Mouse (Mus musculus): Measurements from ENCODE around the gene Spata1. TPM values are rescaled to one million over a fixed set of nuclear protein-coding genes. Genes with fewer than 3 reads are reported as not detected.

The Spata1 gene
- polyA plus RNA-seq, 1 experiment from 2014 or later, result 7.4 TPM

- H3K9me3 ChIP-seq (ENCODE audit: control insufficient read depth, low read length), result no peaks in the 10 kb centered on the region
- no peak overlapping the region for H3K27ac ChIP-seq (ENCODE audit: low read depth, low read length)
- no peaks in the 10 kb centered on the region for H3K4me1 ChIP-seq (replicated peaks; ENCODE audit: control insufficient read depth, insufficient read depth, low read length)
- WGBS, result 92% methylated on average over 15 of the region's 15 CpGs
- H3K36me3 ChIP-seq (ENCODE audit: control insufficient read depth, insufficient read depth, low read length), result no peaks in the 10 kb centered on the region
- ATAC-seq (ENCODE audit: low FRiP score) (no peak), DNase-seq (ENCODE audit: low spot score) (no peak)
- no peaks in the 10 kb centered on the region for H3K27me3 ChIP-seq (ENCODE audit: control insufficient read depth, insufficient read depth, low read length)
- no peak overlapping the region for H3K4me3 ChIP-seq (ENCODE audit: low read depth, low read length)
- H3K9ac ChIP-seq (ENCODE audit: low read depth, low read length), result no peak overlapping the region
- H3K4me2 ChIP-seq (replicated peaks; ENCODE audit: low read depth, low read length), result no peak overlapping the region
Measured at GRCm38 (mm10) chr3:146419992-146420537, 79.5 kb downstream of the Spata1 start.

- Histone ChIP-seq H3K27ac (ENCODE audit: low read depth, low read length) (no peak overlapping the region), H3K4me3 (ENCODE audit: low read depth, low read length) (no peak overlapping the region), H3K4me2 (replicated peaks; ENCODE audit: low read depth, low read length) (no peak overlapping the region), H3K4me1 (replicated peaks; ENCODE audit: control insufficient read depth, insufficient read depth, low read length) (no peaks in the 10 kb centered on the region), H3K27me3 (ENCODE audit: control insufficient read depth, insufficient read depth, low read length) (no peaks in the 10 kb centered on the region), H3K9ac (ENCODE audit: low read depth, low read length) (no peak overlapping the region), H3K9me3 (ENCODE audit: control insufficient read depth, low read length) (no peaks in the 10 kb centered on the region), H3K36me3 (ENCODE audit: control insufficient read depth, insufficient read depth, low read length) (no peaks in the 10 kb centered on the region)
- 93% methylated on average over 9 of the region's 9 CpGs for WGBS
- DNase-seq (ENCODE audit: low spot score) (no peak), ATAC-seq (ENCODE audit: low FRiP score) (no peak)
Measured at GRCm38 (mm10) chr3:146419534-146419933, 80.0 kb downstream of the Spata1 start.

- Histone ChIP-seq H3K27me3 (ENCODE audit: control insufficient read depth, insufficient read depth, low read length) (no peaks in the 10 kb centered on the region), H3K9ac (ENCODE audit: low read depth, low read length) (no peak overlapping the region), H3K27ac (ENCODE audit: low read depth, low read length) (no peak overlapping the region), H3K4me1 (replicated peaks; ENCODE audit: control insufficient read depth, insufficient read depth, low read length) (no peaks in the 10 kb centered on the region), H3K36me3 (ENCODE audit: control insufficient read depth, insufficient read depth, low read length) (no peaks in the 10 kb centered on the region), H3K4me2 (replicated peaks; ENCODE audit: low read depth, low read length) (no peak overlapping the region), H3K9me3 (ENCODE audit: control insufficient read depth, low read length) (no peaks in the 10 kb centered on the region), H3K4me3 (ENCODE audit: low read depth, low read length) (no peak overlapping the region)
- DNase-seq (ENCODE audit: low spot score), result no peak
- WGBS, result 89% methylated on average over 7 of the region's 7 CpGs
- no peak for ATAC-seq (ENCODE audit: low FRiP score)
Measured at GRCm38 (mm10) chr3:146418901-146419300, 80.7 kb downstream of the Spata1 start.

- Histone ChIP-seq H3K4me1 (replicated peaks; ENCODE audit: control insufficient read depth, insufficient read depth, low read length) (no peaks in the 10 kb centered on the region), H3K27ac (ENCODE audit: low read depth, low read length) (no peak overlapping the region), H3K4me2 (replicated peaks; ENCODE audit: low read depth, low read length) (no peak overlapping the region), H3K4me3 (ENCODE audit: low read depth, low read length) (no peak overlapping the region), H3K27me3 (ENCODE audit: control insufficient read depth, insufficient read depth, low read length) (no peaks in the 10 kb centered on the region), H3K9ac (ENCODE audit: low read depth, low read length) (no peak overlapping the region), H3K9me3 (ENCODE audit: control insufficient read depth, low read length) (no peaks in the 10 kb centered on the region), H3K36me3 (ENCODE audit: control insufficient read depth, insufficient read depth, low read length) (no peaks in the 10 kb centered on the region)
- no peak for ATAC-seq (ENCODE audit: low FRiP score)
- WGBS, result 95% methylated on average over 8 of the region's 8 CpGs
- no peak for DNase-seq (ENCODE audit: low spot score)
Measured at GRCm38 (mm10) chr3:146417873-146418272, 81.7 kb downstream of the Spata1 start.

- Histone ChIP-seq H3K9ac (ENCODE audit: low read depth, low read length) (no peak overlapping the region), H3K27me3 (ENCODE audit: control insufficient read depth, insufficient read depth, low read length) (no peaks in the 10 kb centered on the region), H3K9me3 (ENCODE audit: control insufficient read depth, low read length) (no peaks in the 10 kb centered on the region), H3K4me1 (replicated peaks; ENCODE audit: control insufficient read depth, insufficient read depth, low read length) (no peaks in the 10 kb centered on the region), H3K36me3 (ENCODE audit: control insufficient read depth, insufficient read depth, low read length) (no peaks in the 10 kb centered on the region), H3K4me2 (replicated peaks; ENCODE audit: low read depth, low read length) (no peak overlapping the region), H3K27ac (ENCODE audit: low read depth, low read length) (no peak overlapping the region), H3K4me3 (ENCODE audit: low read depth, low read length) (no peak overlapping the region)
- DNase-seq (ENCODE audit: low spot score) (no peak), ATAC-seq (ENCODE audit: low FRiP score) (no peak)
- WGBS, result 91% methylated on average over 12 of the region's 12 CpGs
Measured at GRCm38 (mm10) chr3:146414555-146414954, 85.0 kb downstream of the Spata1 start.

- Histone ChIP-seq H3K4me1 (replicated peaks; ENCODE audit: control insufficient read depth, insufficient read depth, low read length) (no peaks in the 10 kb centered on the region), H3K4me2 (replicated peaks; ENCODE audit: low read depth, low read length) (no peak overlapping the region), H3K27ac (ENCODE audit: low read depth, low read length) (no peak overlapping the region), H3K4me3 (ENCODE audit: low read depth, low read length) (no peak overlapping the region), H3K9me3 (ENCODE audit: control insufficient read depth, low read length) (no peaks in the 10 kb centered on the region), H3K27me3 (ENCODE audit: control insufficient read depth, insufficient read depth, low read length) (no peaks in the 10 kb centered on the region), H3K9ac (ENCODE audit: low read depth, low read length) (no peak overlapping the region), H3K36me3 (ENCODE audit: control insufficient read depth, insufficient read depth, low read length) (no peaks in the 10 kb centered on the region)
- ATAC-seq (ENCODE audit: low FRiP score) (no peak), DNase-seq (ENCODE audit: low spot score) (no peak)
- over 99% methylated on average over 4 of the region's 4 CpGs for WGBS
Measured at GRCm38 (mm10) chr3:146413992-146414391, 85.6 kb downstream of the Spata1 start.

GRCm38 (mm10) chr3:146413016-146413415 is 86.5 kb downstream of the Spata1 start:
- Histone ChIP-seq H3K27me3 (ENCODE audit: control insufficient read depth, insufficient read depth, low read length) (no peaks in the 10 kb centered on the region), H3K4me2 (replicated peaks; ENCODE audit: low read depth, low read length) (no peak overlapping the region), H3K4me3 (ENCODE audit: low read depth, low read length) (no peak overlapping the region), H3K9ac (ENCODE audit: low read depth, low read length) (no peak overlapping the region), H3K36me3 (ENCODE audit: control insufficient read depth, insufficient read depth, low read length) (no peaks in the 10 kb centered on the region), H3K27ac (ENCODE audit: low read depth, low read length) (no peak overlapping the region), H3K9me3 (ENCODE audit: control insufficient read depth, low read length) (no peaks in the 10 kb centered on the region), H3K4me1 (replicated peaks; ENCODE audit: control insufficient read depth, insufficient read depth, low read length) (no peaks in the 10 kb centered on the region)
- DNase-seq (ENCODE audit: low spot score) (no peak), ATAC-seq (ENCODE audit: low FRiP score) (no peak)
- WGBS, result 93% methylated on average over 13 of the region's 13 CpGs

- H3K4me3 ChIP-seq (ENCODE audit: low read depth, low read length), result no peak overlapping the region
- H3K27ac ChIP-seq (ENCODE audit: low read depth, low read length), result no peak overlapping the region
- DNase-seq (ENCODE audit: low spot score) (no peak), ATAC-seq (ENCODE audit: low FRiP score) (no peak)
- H3K36me3 ChIP-seq (ENCODE audit: control insufficient read depth, insufficient read depth, low read length), result no peaks in the 10 kb centered on the region
- H3K27me3 ChIP-seq (ENCODE audit: control insufficient read depth, insufficient read depth, low read length), result no peaks in the 10 kb centered on the region
- no peaks in the 10 kb centered on the region for H3K4me1 ChIP-seq (replicated peaks; ENCODE audit: control insufficient read depth, insufficient read depth, low read length)
- WGBS, result 93% methylated on average over 7 of the region's 7 CpGs
- no peaks in the 10 kb centered on the region for H3K9me3 ChIP-seq (ENCODE audit: control insufficient read depth, low read length)
- H3K4me2 ChIP-seq (replicated peaks; ENCODE audit: low read depth, low read length), result no peak overlapping the region
- H3K9ac ChIP-seq (ENCODE audit: low read depth, low read length), result no peak overlapping the region
Measured at GRCm38 (mm10) chr3:146412480-146412879, 87.1 kb downstream of the Spata1 start.

GRCm38 (mm10) chr3:146412008-146412407 is 87.5 kb downstream of the Spata1 start:
- no peak for DNase-seq (ENCODE audit: low spot score)

More at GRCm38 (mm10) chr3:146412008-146412407, 87.5 kb downstream of the Spata1 start:
- Histone ChIP-seq H3K4me1 (replicated peaks; ENCODE audit: control insufficient read depth, insufficient read depth, low read length) (no peaks in the 10 kb centered on the region; the same call in 1 of the 2 replicates), H3K9me3 (ENCODE audit: control insufficient read depth, low read length) (no peaks in the 10 kb centered on the region), H3K27ac (ENCODE audit: low read depth, low read length) (no peak overlapping the region), H3K36me3 (ENCODE audit: control insufficient read depth, insufficient read depth, low read length) (no peaks in the 10 kb centered on the region), H3K9ac (ENCODE audit: low read depth, low read length) (no peak overlapping the region), H3K4me2 (replicated peaks; ENCODE audit: low read depth, low read length) (no peak overlapping the region), H3K27me3 (ENCODE audit: control insufficient read depth, insufficient read depth, low read length) (no peaks in the 10 kb centered on the region), H3K4me3 (ENCODE audit: low read depth, low read length) (no peak overlapping the region)
- no peak for ATAC-seq (ENCODE audit: low FRiP score)
- WGBS, result 92% methylated on average over 2 of the region's 2 CpGs
